Mouse (Mus musculus): ENCODE data around the gene Stat1. TPM values are rescaled to one million over a fixed set of nuclear protein-coding genes. Genes with fewer than 3 reads are reported as not detected.

Stat1 gene
- polyA plus RNA-seq, 1 experiment from 2014 or later = 19.1 TPM

Other genes with a start within 250 kb of the Stat1 start
- gene Myo1b, start 203.4 kb upstream of the Stat1 start, polyA plus RNA-seq (2015; fragmentation: Nextera tagmentation; extraction: Ambion mirVana) = 6.3 and 10.2 TPM in 2 replicates
- gene Stat4, start 132.3 kb upstream of the Stat1 start, polyA plus RNA-seq (2015; fragmentation: Nextera tagmentation; extraction: Ambion mirVana) = 1.3 and 1.5 TPM in 2 replicates
- gene Gls, start 113.8 kb downstream of the Stat1 start, polyA plus RNA-seq (2015; fragmentation: Nextera tagmentation; extraction: Ambion mirVana) = 8.0 and 9.8 TPM in 2 replicates